Mouse (Mus musculus): Measurements from ENCODE around the gene Capzb. TPM values are rescaled to one million over a fixed set of nuclear protein-coding genes. Genes with fewer than 3 reads are reported as not detected.

Capzb gene
- polyA plus RNA-seq, 1 experiment from 2014 or later = 364 TPM

DNA sequence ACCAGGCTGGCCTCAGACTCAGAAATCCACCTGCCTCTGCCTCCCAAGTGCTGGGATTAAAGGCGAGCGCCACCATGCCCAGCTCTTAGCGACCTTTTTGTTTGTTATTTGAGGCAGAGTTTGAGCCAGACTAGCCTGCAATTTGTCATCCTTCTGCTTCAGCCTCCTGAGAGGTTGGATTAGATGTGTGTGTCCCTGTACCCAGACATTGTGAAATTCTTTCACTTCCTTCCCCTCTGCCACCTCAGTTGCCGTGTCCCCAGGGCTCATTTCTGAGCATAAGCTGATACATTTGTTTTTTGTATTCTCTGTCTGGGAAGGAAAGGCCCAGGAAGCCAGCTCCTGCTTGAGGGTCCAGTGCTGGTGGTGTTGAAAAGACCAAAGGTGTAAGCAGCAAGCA lies 148.1 kb downstream of the Capzb start:
- no peak for ATAC-seq (ENCODE audit: low read depth)
- H3K4me1 ChIP-seq (replicated peaks) = no peaks in the 10 kb centered on the region
- H3K9ac ChIP-seq = no peak overlapping the region
- H3K4me2 ChIP-seq = no peak overlapping the region
- no peak overlapping the region for H3K4me3 ChIP-seq
- peaks cover 8% of the 10 kb centered on the region for H3K36me3 ChIP-seq
- no peaks in the 10 kb centered on the region for H3K9me3 ChIP-seq
- H3K27ac ChIP-seq (replicated peaks) = no peak overlapping the region
- peaks cover 23% of the 10 kb centered on the region for H3K27me3 ChIP-seq
- WGBS = 89% methylated on average over 4 of the region's 4 CpGs

Small RNA genes lying within 50 kb of the gene (microRNA-seq; reads per million reads assigned to microRNA genes)
- 4.7 reads per million, percentile 19 among the genes with 10 or more reads in this experiment for gene Gm24245
- gene Gm25732 = not detected

Other genes starting within 250 kb of the Capzb start
- not detected in 2 replicates for gene Rnf186, start 225.8 kb upstream of the Capzb start, polyA plus RNA-seq (2015; fragmentation: Nextera tagmentation; extraction: Ambion mirVana)
- gene Tmco4, start 220.0 kb upstream of the Capzb start, polyA plus RNA-seq (2015; fragmentation: Nextera tagmentation; extraction: Ambion mirVana) = 0.80 and 1.2 TPM in 2 replicates
- 0.45 and 0.60 TPM in 2 replicates for gene Htr6, start 117.3 kb upstream of the Capzb start, polyA plus RNA-seq (2015; fragmentation: Nextera tagmentation; extraction: Ambion mirVana)
- gene Nbl1, start 99.9 kb upstream of the Capzb start, polyA plus RNA-seq (2015; fragmentation: Nextera tagmentation; extraction: Ambion mirVana) = 49.1 and 59.7 TPM in 2 replicates
- 431 and 499 TPM in 2 replicates for gene Minos1, start 61.8 kb upstream of the Capzb start, polyA plus RNA-seq (2015; fragmentation: Nextera tagmentation; extraction: Ambion mirVana)
- gene Pqlc2, start 117.8 kb downstream of the Capzb start, polyA plus RNA-seq (2015; fragmentation: Nextera tagmentation; extraction: Ambion mirVana) = 12.9 and 13.2 TPM in 2 replicates
- 55.6 and 58.6 TPM in 2 replicates for gene Akr7a5, start 117.8 kb downstream of the Capzb start, polyA plus RNA-seq (2015; fragmentation: Nextera tagmentation; extraction: Ambion mirVana)
- 86.7 and 90.3 TPM in 2 replicates for gene Mrto4, start 159.7 kb downstream of the Capzb start, polyA plus RNA-seq (2015; fragmentation: Nextera tagmentation; extraction: Ambion mirVana)
- 39.9 and 41.7 TPM in 2 replicates for gene Emc1, start 159.7 kb downstream of the Capzb start, polyA plus RNA-seq (2015; fragmentation: Nextera tagmentation; extraction: Ambion mirVana)
- 74.8 and 82.5 TPM in 2 replicates for gene Ubr4, start 159.7 kb downstream of the Capzb start, polyA plus RNA-seq (2015; fragmentation: Nextera tagmentation; extraction: Ambion mirVana)

All from neural tube, embryonic 13.5 days (tissue).